Mouse (Mus musculus) spleen, adult 2 months (tissue): ENCODE results near the gene Gm4858. TPM values are rescaled to one million over a fixed set of nuclear protein-coding genes. Genes with fewer than 3 reads are reported as not detected.
"Not testable (repeated sequence)": the region's sequence is repeated elsewhere in the genome, so short reads cannot be mapped to it uniquely, and the experiment has no call there.

ENCODE experiments used
- DNase-seq, 2 experiments: peaks; one replicate each; pipeline versions ENCODE4 v3.0.0 to v3.0.0-alpha.2; 2012 to 2021; ENCODE audit warnings: low spot score in 2 of 2, low read depth in 1 of 2
- H3K27ac ChIP-seq: fragments of 200-500 bp; 2 replicates; pipeline ENCODE4 v1.5.1; 2012; ENCODE audit warnings: low read length, inconsistent platforms; ENCODE audit not compliant: insufficient read depth
- H3K27me3 ChIP-seq: fragments of 200-500 bp; 2 replicates; pipeline ENCODE4 v1.6.1; 2012; ENCODE audit warnings: mild to moderate bottlenecking, moderate library complexity, low read length, inconsistent platforms; ENCODE audit not compliant: control insufficient read depth, insufficient read depth
- H3K36me3 ChIP-seq: fragments of 200-500 bp; 2 replicates; pipeline ENCODE4 v1.6.1; 2012; ENCODE audit warnings: mild to moderate bottlenecking, low read length, inconsistent platforms; ENCODE audit not compliant: control insufficient read depth, insufficient read depth
- H3K4me1 ChIP-seq: fragments of 200-500 bp; 2 replicates; pipeline ENCODE4 v1.6.1; 2011; ENCODE audit warnings: inconsistent platforms; ENCODE audit not compliant: control insufficient read depth, insufficient read depth, insufficient read length
- H3K4me3 ChIP-seq: fragments of 200-500 bp; 2 replicates; pipeline ENCODE4 v1.5.1; 2011; ENCODE audit warnings: mild to moderate bottlenecking, inconsistent platforms; ENCODE audit not compliant: insufficient read depth, insufficient read length; ENCODE audit errors: extremely low read depth
- CTCF ChIP-seq: fragments of 200-500 bp; IDR thresholded peaks from 2 replicates; pipeline ENCODE4 v1.5.1; 2011; ENCODE audit warnings: mild to moderate bottlenecking, inconsistent platforms; ENCODE audit not compliant: insufficient read depth, insufficient read length, insufficient replicate concordance; ENCODE audit errors: extremely low read depth
- POLR2A ChIP-seq: fragments of 200-500 bp; IDR thresholded peaks from 2 replicates; pipeline ENCODE4 v1.6.1; 2011; ENCODE audit warnings: low read depth, low read length, inconsistent platforms
- WGBS: fragments of 180-500 bp; shearing (Covaris S2); methylation state at CpG from one replicate; pipeline ENCODE4 v1.1.7; 2018; 5-methylcytosine and 5-hydroxymethylcytosine counted together
- polyA plus RNA-seq: library from polyadenylated mRNA; depleted of rRNA; stranded (reverse); fragments of >200 nt; gene quantifications from 2 replicates; pipeline ENCODE4 v1.2.3, GENCODE M21; 2012; rRNA removed

The Gm4858 gene
- polyA plus RNA-seq, result not detected in 2 replicates

- H3K36me3 ChIP-seq, H3K4me1 ChIP-seq, H3K4me3 ChIP-seq, DNase-seq, H3K27me3 ChIP-seq, H3K27ac ChIP-seq: not testable (repeated sequence)
Measured at GRCm38 (mm10) chr3:93068523-93068922, at the start of gene Gm4858. Gene Gm4858, plus strand, starts transcription at chr3:93068823.

- H3K36me3 ChIP-seq, result no peaks in the 10 kb centered on the region
- no peaks in the 10 kb centered on the region for H3K27me3 ChIP-seq
- H3K27ac ChIP-seq, result no peak within 1 kb of the TSS
- H3K4me3 ChIP-seq, result no peak within 1 kb of the TSS
- H3K4me1 ChIP-seq, result no peaks in the 10 kb centered on the region
- no peak for TF ChIP-seq CTCF
- no peak for TF ChIP-seq POLR2A
- DNase-seq, result no peak
- WGBS, result 91% methylated on average over 2 of the region's 2 CpGs
Measured at GRCm38 (mm10) chr3:93018960-93019359, 49.7 kb upstream of the Gm4858 start, which contains the start of gene Lce1m. Gene Lce1m, minus strand, starts transcription at chr3:93019060.

- Histone ChIP-seq H3K4me1 (no peaks in the 10 kb centered on the region), H3K27ac (no peak overlapping the region), H3K36me3 (no peaks in the 10 kb centered on the region), H3K4me3 (no peak overlapping the region), H3K27me3 (no peaks in the 10 kb centered on the region)
- TF ChIP-seq CTCF (no peak), POLR2A (no peak)
- DNase-seq, result no peak
- 89% methylated on average over 1 of the region's 1 CpGs for WGBS
Measured at GRCm38 (mm10) chr3:93021171-93021570, 47.5 kb upstream of the Gm4858 start.

GRCm38 (mm10) chr3:93023411-93024184 lies 45.0 kb upstream of the Gm4858 start:
- Histone ChIP-seq H3K27me3 (no peaks in the 10 kb centered on the region), H3K27ac (no peak overlapping the region), H3K4me1 (no peaks in the 10 kb centered on the region), H3K36me3 (no peaks in the 10 kb centered on the region), H3K4me3 (no peak overlapping the region)
- TF ChIP-seq CTCF, result no peak
- TF ChIP-seq POLR2A, result no peak
- DNase-seq, result no peak
- 69% methylated on average over 3 of the region's 3 CpGs for WGBS

- WGBS, result 87% methylated on average over 2 of the region's 2 CpGs
- H3K4me1 ChIP-seq, result no peaks in the 10 kb centered on the region
- H3K36me3 ChIP-seq, result no peaks in the 10 kb centered on the region
- no peak for DNase-seq
- no peak overlapping the region for H3K27ac ChIP-seq
- H3K27me3 ChIP-seq, result no peaks in the 10 kb centered on the region
- no peak overlapping the region for H3K4me3 ChIP-seq
- TF ChIP-seq CTCF, result no peak
- TF ChIP-seq POLR2A, result no peak
Measured at GRCm38 (mm10) chr3:93025486-93025885, 43.1 kb upstream of the Gm4858 start.

DNA sequence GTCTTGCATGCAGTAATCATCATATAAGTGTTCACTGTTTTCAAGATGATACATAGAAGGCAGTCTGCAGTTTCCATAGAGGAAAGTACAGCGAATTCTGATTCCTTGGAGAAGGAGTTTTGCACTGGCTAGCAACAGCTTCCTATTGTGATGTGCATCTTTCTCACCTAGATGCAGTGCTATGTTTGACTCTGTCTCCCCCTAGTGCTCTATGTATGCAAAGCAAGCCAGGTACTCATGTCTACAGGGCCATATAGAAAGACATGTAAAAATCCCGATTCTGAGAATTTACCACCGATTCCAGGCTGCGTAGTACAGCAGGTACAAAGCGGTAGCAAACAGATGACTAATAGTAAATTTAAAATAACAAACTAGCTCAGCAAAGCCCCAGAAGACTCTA lies 37.2 kb upstream of the Gm4858 start:
- WGBS, result 45% methylated on average over 5 of the region's 5 CpGs
- DNase-seq, result no peak
- Histone ChIP-seq H3K27ac (no peak overlapping the region), H3K4me3 (no peak overlapping the region), H3K36me3 (no peaks in the 10 kb centered on the region), H3K27me3 (no peaks in the 10 kb centered on the region), H3K4me1 (no peaks in the 10 kb centered on the region)
- no peak for TF ChIP-seq POLR2A
- no peak for TF ChIP-seq CTCF

- no peak for DNase-seq
- H3K4me3 ChIP-seq, result no peak overlapping the region
- no peaks in the 10 kb centered on the region for H3K27me3 ChIP-seq
- H3K36me3 ChIP-seq, result no peaks in the 10 kb centered on the region
- no peaks in the 10 kb centered on the region for H3K4me1 ChIP-seq
- H3K27ac ChIP-seq, result no peak overlapping the region
- WGBS, result 88% methylated on average over 1 of the region's 1 CpGs
- TF ChIP-seq CTCF (no peak), POLR2A (no peak)
Measured at GRCm38 (mm10) chr3:93050182-93050581, 18.4 kb upstream of the Gm4858 start.
